Mouse (Mus musculus) cerebellum, postnatal 10 days (tissue): ENCODE data around the gene Kri1.
A peak's percentile ranks its signal among the peaks of the same experiment; 100 is the strongest.
"Not testable (repeated sequence)": the region's sequence is repeated elsewhere in the genome, so short reads cannot be mapped to it uniquely, and the experiment has no call there.

ENCODE experiments used
- DNase-seq, 2 experiments: peaks; one replicate each; pipeline ENCODE4 v3.0.0; 2021; ENCODE audit warnings: mixed read lengths in 2 of 2

Kri1 gene

GRCm38 (mm10) chr9:21287571-21288402 lies at the start of gene Kri1:
Kri1 (minus strand) TSS chr9:21287969.
- peak; percentile 98 for DNase-seq

- no peak for DNase-seq
These were observed 48.7 kb upstream of the Kri1 start for GRCm38 (mm10) chr9:21336491-21336890.

- DNase-seq = no peak
These were observed 47.6 kb upstream of the Kri1 start for GRCm38 (mm10) chr9:21335391-21335790.

- DNase-seq = no peak
These were observed 47.0 kb upstream of the Kri1 start for GRCm38 (mm10) chr9:21334747-21335146.

GRCm38 (mm10) chr9:21333523-21333922 lies 45.8 kb upstream of the Kri1 start:
- no peak for DNase-seq

GRCm38 (mm10) chr9:21332161-21333061 lies 44.6 kb upstream of the Kri1 start:
- DNase-seq = no peak

- no peak for DNase-seq
These were observed 43.8 kb upstream of the Kri1 start for GRCm38 (mm10) chr9:21331365-21332140.

GRCm38 (mm10) chr9:21329699-21330289 lies 42.0 kb upstream of the Kri1 start:
- DNase-seq = no peak

- no peak for DNase-seq
These were observed 41.3 kb upstream of the Kri1 start for GRCm38 (mm10) chr9:21329041-21329440.

- no peak for DNase-seq
These were observed 40.3 kb upstream of the Kri1 start for GRCm38 (mm10) chr9:21328041-21328440.

- no peak for DNase-seq
These were observed 39.8 kb upstream of the Kri1 start for GRCm38 (mm10) chr9:21327569-21327968.

- peak in 1 of 2 experiments; percentile 28 for DNase-seq
These were observed 36.5 kb upstream of the Kri1 start for GRCm38 (mm10) chr9:21324269-21324668.

GRCm38 (mm10) chr9:21322917-21323297 lies 35.1 kb upstream of the Kri1 start:
- not testable (repeated sequence) for DNase-seq

- DNase-seq = no peak
These were observed 34.6 kb upstream of the Kri1 start for GRCm38 (mm10) chr9:21322211-21322916.

- DNase-seq = peak in 1 of 2 experiments; percentile 45
These were observed 33.7 kb upstream of the Kri1 start for GRCm38 (mm10) chr9:21321513-21321835.

- peak; percentile 93 to 95 for DNase-seq
These were observed 33.1 kb upstream of the Kri1 start, which contains the start of gene Slc44a2 for GRCm38 (mm10) chr9:21320619-21321512. Slc44a2 (plus strand) TSS chr9:21320698.

- no peak for DNase-seq
These were observed 32.5 kb upstream of the Kri1 start for GRCm38 (mm10) chr9:21320280-21320618.

GRCm38 (mm10) chr9:21319503-21319902 lies 31.7 kb upstream of the Kri1 start:
- DNase-seq = no peak

- no peak for DNase-seq
These were observed 31.0 kb upstream of the Kri1 start for GRCm38 (mm10) chr9:21318792-21319191.

- DNase-seq = no peak
These were observed 28.9 kb upstream of the Kri1 start for GRCm38 (mm10) chr9:21316696-21317095.

GRCm38 (mm10) chr9:21315421-21315820 lies 27.7 kb upstream of the Kri1 start:
- DNase-seq = no peak
